Mouse (Mus musculus) urinary bladder, postnatal 36 days (tissue): Measurements from ENCODE around the gene Slc28a2.
"Not testable (repeated sequence)": the region's sequence is repeated elsewhere in the genome, so short reads cannot be mapped to it uniquely, and the experiment has no call there.

Experiments
- DNase-seq, 2 experiments: peaks; one replicate each; pipeline ENCODE4 v3.0.0; 2022; ENCODE audit warnings: low spot score in 2 of 2, mixed read lengths in 1 of 2

Gene Slc28a2

GRCm38 (mm10) chr2:122467351-122468013 lies 41.2 kb downstream of the Slc28a2 start:
- peak; percentile 83 to 94 for DNase-seq

GRCm38 (mm10) chr2:122469221-122469620 lies 42.9 kb downstream of the Slc28a2 start:
- DNase-seq: no peak

GRCm38 (mm10) chr2:122476585-122476984 lies 50.3 kb downstream of the Slc28a2 start:
- DNase-seq: no peak

- not testable (repeated sequence) for DNase-seq
Observed at GRCm38 (mm10) chr2:122483787-122484186, 57.5 kb downstream of the Slc28a2 start.

- DNase-seq: no peak
Observed at GRCm38 (mm10) chr2:122484641-122485040, 58.4 kb downstream of the Slc28a2 start, which contains the start of gene Gm14085. Gene Gm14085 (plus strand): TSS chr2:122484941.

- DNase-seq: not testable (repeated sequence)
Observed at GRCm38 (mm10) chr2:122485654-122486053, 59.4 kb downstream of the Slc28a2 start.

GRCm38 (mm10) chr2:122486122-122486521 lies 59.8 kb downstream of the Slc28a2 start:
- not testable (repeated sequence) for DNase-seq

GRCm38 (mm10) chr2:122486674-122487073 lies 60.4 kb downstream of the Slc28a2 start:
- no peak for DNase-seq
